Mouse (Mus musculus): ENCODE data around the gene C77080. TPM values are rescaled to one million over a fixed set of nuclear protein-coding genes. Genes with fewer than 3 reads are reported as not detected.

The C77080 gene
- 24.0 and 41.3 TPM in 2 replicates for polyA plus RNA-seq (2012; rRNA removed; ENCODE audit: low replicate concordance)

DNA sequence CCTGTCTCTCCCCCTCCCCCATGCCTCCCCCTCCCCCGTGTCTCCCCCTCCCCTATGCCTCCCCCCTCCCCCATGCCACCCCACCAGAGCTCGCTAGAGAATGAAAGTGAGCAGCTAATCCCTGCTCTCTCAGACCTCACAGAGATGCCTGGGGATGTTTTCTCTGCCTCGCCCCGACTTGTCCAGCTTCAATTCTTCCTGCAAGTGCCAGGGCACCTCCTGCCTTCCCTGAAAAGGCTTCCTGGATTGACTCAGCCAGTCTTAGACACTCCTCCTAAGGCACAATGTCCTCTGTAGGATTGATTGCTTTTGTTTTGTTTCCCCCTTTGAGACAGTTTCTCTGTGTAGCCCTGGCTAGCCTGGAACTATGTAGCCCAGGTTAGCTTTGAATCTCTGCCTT, at the start of gene C77080:
Gene C77080, minus strand, starts transcription at position 209 of the 400 bp plus-strand sequence.

DNA sequence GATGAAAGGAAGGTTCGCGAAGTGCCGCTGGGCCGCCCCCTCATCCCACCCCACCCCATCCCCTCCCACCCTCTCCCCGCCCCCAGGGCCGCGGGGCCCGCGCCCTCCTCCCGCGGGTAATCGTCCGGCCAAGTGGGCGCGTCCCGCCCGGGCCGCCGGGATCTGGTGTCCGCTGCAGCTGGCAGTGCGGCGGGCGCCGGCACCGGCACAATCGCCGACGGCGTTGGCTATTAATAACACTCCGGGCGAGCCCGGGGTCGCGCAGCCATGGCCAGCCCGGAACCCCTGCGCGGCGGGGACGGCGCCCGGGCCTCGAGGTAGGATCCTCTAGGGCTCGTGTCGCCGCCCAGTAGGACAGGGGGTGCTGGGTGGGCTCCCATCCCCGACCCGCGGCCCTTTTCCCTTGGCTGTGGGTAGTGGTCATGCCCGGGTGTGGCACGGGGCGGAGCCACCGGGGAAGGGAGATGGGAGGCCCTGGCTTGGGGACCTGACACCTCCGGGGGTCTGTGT, 26.3 kb upstream of the C77080 start, which contains the start of gene Sync:
Gene Sync, plus strand, starts transcription at position 146 of the 510 bp plus-strand sequence.

DNA sequence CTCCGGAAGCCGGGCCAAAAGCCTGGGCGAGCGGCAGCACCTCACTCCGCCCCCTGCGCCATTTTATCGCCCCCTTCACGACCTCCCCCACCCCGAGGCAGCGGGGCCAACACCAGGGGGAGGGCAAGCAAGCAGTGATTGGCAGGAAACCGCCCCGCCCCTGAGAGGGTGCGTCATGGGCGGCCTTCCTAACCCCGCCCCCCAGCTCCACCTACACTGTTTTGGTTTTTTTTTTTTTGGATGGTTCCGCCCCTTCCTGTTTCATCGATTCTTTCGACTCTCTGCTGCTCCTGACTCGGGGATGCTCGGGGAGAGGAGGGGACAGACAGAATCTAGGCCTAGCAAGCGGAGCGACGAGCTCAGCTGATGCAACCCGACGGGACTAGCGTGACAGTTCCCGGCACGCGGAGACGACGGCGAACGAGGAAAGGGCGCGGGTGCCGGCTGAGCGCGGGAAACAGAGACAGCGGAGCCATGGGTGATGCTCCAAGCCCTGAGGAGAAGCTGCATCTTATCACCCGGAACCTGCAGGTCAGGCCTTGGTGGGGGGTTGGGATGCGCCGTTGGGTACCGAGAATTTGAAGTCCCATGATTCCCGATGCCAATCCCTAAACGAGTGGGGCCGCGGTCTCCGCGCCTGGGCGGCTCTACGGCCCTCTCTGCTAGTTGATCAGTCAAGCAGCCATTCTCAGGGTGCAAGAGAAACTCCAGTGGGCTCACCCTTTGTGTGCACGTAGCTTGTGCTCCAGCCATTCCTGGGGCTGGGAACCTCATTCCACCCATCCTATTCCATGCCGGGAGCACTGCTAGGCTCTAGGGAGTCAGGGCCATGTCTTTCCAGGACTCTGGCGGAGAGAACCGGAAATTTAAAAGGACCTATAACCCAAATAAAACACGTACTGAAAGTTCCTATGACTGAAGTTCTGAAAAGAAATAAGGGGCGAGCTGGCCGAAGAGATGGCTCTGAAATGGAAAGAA, 71.4 kb downstream of the C77080 start, which contains the start of the genes S100pbp and Yars:
Gene S100pbp, minus strand, starts transcription at position 186 of the 978 bp plus-strand sequence.
Gene Yars, plus strand, starts transcription at position 219 of the 978 bp plus-strand sequence.

Other genes with a start within 250 kb of the C77080 start
- gene Rnf19b, start 203.1 kb downstream of the C77080 start, polyA plus RNA-seq (2012; rRNA removed; ENCODE audit: low replicate concordance): 45.6 and 141 TPM in 2 replicates
- 13.9 and 16.2 TPM in 2 replicates for gene Tmem54, start 155.9 kb downstream of the C77080 start, polyA plus RNA-seq (2012; rRNA removed; ENCODE audit: low replicate concordance)
- 3.0 and 3.8 TPM in 2 replicates for gene Hpca, start 139.4 kb downstream of the C77080 start, polyA plus RNA-seq (2012; rRNA removed; ENCODE audit: low replicate concordance)
- gene Fndc5, start 124.4 kb downstream of the C77080 start, polyA plus RNA-seq (2012; rRNA removed; ENCODE audit: low replicate concordance): 1.5 and 9.3 TPM in 2 replicates
- gene S100pbp, start 71.7 kb downstream of the C77080 start, polyA plus RNA-seq (2012; rRNA removed; ENCODE audit: low replicate concordance): 13.7 and 23.0 TPM in 2 replicates
- 11.3 and 16.7 TPM in 2 replicates for gene Yars, start 71.6 kb downstream of the C77080 start, polyA plus RNA-seq (2012; rRNA removed; ENCODE audit: low replicate concordance)
- gene Sync, start 26.2 kb upstream of the C77080 start, polyA plus RNA-seq (2012; rRNA removed; ENCODE audit: low replicate concordance): 0.90 and 3.5 TPM in 2 replicates
- 18.0 and 32.5 TPM in 2 replicates for gene Rbbp4, start 74.0 kb upstream of the C77080 start, polyA plus RNA-seq (2012; rRNA removed; ENCODE audit: low replicate concordance)
- gene Zbtb8os, start 74.3 kb upstream of the C77080 start, polyA plus RNA-seq (2012; rRNA removed; ENCODE audit: low replicate concordance): 8.7 and 14.4 TPM in 2 replicates
- 12.2 and 16.3 TPM in 2 replicates for gene Zbtb8a, start 116.7 kb upstream of the C77080 start, polyA plus RNA-seq (2012; rRNA removed; ENCODE audit: low replicate concordance)
- gene Zbtb8b, start 179.4 kb upstream of the C77080 start, polyA plus RNA-seq (2012; rRNA removed; ENCODE audit: low replicate concordance): 0.49 and 0.75 TPM in 2 replicates
- 16.3 and 19.6 TPM in 2 replicates for gene Bsdc1, start 200.2 kb upstream of the C77080 start, polyA plus RNA-seq (2012; rRNA removed; ENCODE audit: low replicate concordance)
- not detected in 2 replicates for gene Tssk3, start 229.6 kb upstream of the C77080 start, polyA plus RNA-seq (2012; rRNA removed; ENCODE audit: low replicate concordance)
- gene Fam229a, start 229.8 kb upstream of the C77080 start, polyA plus RNA-seq (2012; rRNA removed; ENCODE audit: low replicate concordance): 0.80 TPM in 1 of 2 replicates, not detected in the other